Mouse (Mus musculus) adrenal gland, postnatal 10 days (tissue): ENCODE results near the gene Ncaph. TPM values are rescaled to one million over a fixed set of nuclear protein-coding genes. Genes with fewer than 3 reads are reported as not detected.
A peak's percentile ranks its signal among the peaks of the same experiment; 100 is the strongest.
"Not testable (repeated sequence)": the region's sequence is repeated elsewhere in the genome, so short reads cannot be mapped to it uniquely, and the experiment has no call there.

ENCODE experiments used
- DNase-seq: peaks from one replicate; pipeline ENCODE4 v3.0.0; 2021; ENCODE audit warnings: mixed read lengths
- total RNA-seq, 2 experiments: library from RNA; stranded (reverse); gene quantifications; 2 replicates each; pipeline ENCODE4 v1.2.3; 2021

The Ncaph gene
- total RNA-seq, 2 experiments from 2014 or later = 15.8 to 18.3 TPM

DNA sequence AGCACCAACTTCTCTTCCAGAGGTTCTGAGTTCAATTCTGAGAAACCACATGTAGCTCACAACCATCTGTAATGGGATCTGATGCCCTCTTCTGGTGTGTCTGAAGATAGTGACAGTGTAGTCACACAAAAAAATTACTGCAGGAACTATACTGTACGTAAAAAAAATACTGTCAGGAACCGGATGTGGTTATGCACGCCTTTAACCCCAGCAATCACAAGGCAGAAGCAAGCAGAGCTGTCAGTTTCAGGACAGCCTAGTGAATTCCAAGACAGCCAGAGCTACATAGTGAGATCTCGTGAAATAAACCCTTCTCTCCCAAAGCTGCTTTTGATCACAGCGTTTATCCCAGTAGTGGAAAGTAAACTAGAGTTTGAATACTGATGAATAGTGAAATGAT lies 47.5 kb downstream of the Ncaph start:
- DNase-seq = no peak

- DNase-seq = no peak
Observed at GRCm38 (mm10) chr2:127080591-127081218, 53.0 kb downstream of the Ncaph start.

- DNase-seq = no peak
Observed at GRCm38 (mm10) chr2:127079881-127080590, 53.7 kb downstream of the Ncaph start.

DNA sequence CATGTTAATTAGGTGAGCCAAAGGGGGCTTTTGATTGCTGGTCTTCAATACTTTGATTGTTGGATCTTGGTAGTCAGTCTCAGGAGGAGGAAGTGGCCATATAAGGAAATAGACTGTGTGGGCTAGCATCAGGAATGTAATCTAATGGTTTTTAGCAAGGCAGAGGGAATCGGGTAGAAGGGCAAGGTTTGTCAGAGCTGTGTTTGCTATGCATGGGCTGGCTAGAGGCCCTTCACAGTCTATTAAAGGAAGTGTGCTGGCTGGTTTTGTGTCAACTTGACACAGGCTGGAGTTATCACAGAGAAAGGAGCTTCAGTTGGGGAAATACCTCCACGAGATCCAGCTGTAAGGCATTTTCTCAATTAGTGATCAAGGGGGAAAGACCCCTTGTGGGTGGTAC lies 54.7 kb downstream of the Ncaph start:
- not testable (repeated sequence) for DNase-seq

- no peak for DNase-seq
Observed at GRCm38 (mm10) chr2:127077611-127078010, 56.1 kb downstream of the Ncaph start.

- DNase-seq = no peak
Observed at GRCm38 (mm10) chr2:127074116-127074515, 59.6 kb downstream of the Ncaph start.

DNA sequence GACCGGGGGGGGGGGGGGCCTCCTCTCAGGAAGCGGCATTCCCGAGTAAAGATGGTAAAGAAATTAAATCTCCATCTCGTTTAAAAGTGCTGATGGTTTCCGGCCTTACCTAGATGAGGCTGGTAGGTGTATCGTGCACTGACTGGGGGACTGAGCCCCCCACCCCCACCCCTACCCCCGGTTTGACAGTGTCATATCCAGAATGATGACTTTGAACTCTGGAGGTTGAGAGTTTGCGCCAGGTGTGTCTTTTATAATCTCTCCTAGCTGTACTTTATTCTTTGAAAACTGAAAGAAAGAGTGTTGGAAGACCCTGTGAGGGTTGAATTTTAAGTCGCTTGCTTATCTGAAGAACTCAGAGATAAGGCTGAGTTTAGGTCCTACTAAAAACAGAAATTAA lies 62.9 kb downstream of the Ncaph start:
- no peak for DNase-seq

DNA sequence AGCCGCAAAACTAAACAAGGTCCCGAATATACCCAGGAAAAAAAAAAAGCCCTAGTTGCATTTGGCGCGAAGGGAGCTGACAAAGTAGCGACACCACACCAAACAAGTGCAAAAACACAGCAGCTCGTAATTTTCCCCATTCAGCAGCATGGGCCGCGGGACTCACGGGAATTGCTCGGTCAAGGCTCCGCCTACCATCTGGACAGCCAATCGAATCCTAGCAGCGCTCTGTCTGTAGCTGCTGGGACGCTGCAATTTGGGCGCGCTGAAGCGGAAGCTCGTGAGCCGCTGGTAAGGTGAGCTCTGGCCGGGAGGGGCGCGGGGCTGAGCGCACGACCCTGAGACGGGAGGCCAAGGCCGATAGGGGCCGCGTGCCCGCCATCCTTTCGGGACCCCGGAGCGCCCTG lies 63.3 kb downstream of the Ncaph start, which contains the start of gene Blvra:
Gene Blvra (plus strand): TSS at position 231 of the 407 bp plus-strand sequence.
- peak; percentile 92 for DNase-seq

- DNase-seq = peak; percentile 10
Observed at GRCm38 (mm10) chr2:127069781-127070434, 63.8 kb downstream of the Ncaph start.

- no peak for DNase-seq
Observed at GRCm38 (mm10) chr2:127068806-127069205, 64.9 kb downstream of the Ncaph start.

GRCm38 (mm10) chr2:127061471-127061870 lies 72.3 kb downstream of the Ncaph start:
- DNase-seq = no peak

Other genes with a start within 250 kb of the Ncaph start
- 10 to 100 TPM; 60.4 to 67.2 TPM for gene Sppl2a, start 200.7 kb downstream of the Ncaph start, total RNA-seq
- 10 to 100 TPM in 1 of 2 experiments, 1 to 10 TPM in 1; 8.9 to 12.8 TPM for gene Ap4e1, start 125.2 kb downstream of the Ncaph start, total RNA-seq
- 10 to 100 TPM; 38.7 to 39.9 TPM for gene Blvra, start 63.3 kb downstream of the Ncaph start, total RNA-seq
- 10 to 100 TPM; 13.2 to 13.8 TPM for gene Itpripl1, start 9.5 kb upstream of the Ncaph start, total RNA-seq
- 1 to 10 TPM; 1.3 to 1.8 TPM for gene 1810024B03Rik, start 74.3 kb upstream of the Ncaph start, total RNA-seq
- gene Snrnp200, start 74.4 kb upstream of the Ncaph start, total RNA-seq = 10 to 100 TPM; 58.9 to 70.8 TPM
- gene Ciao1, start 113.9 kb upstream of the Ncaph start, total RNA-seq = 10 to 100 TPM; 85.9 to 93.7 TPM
- gene Tmem127, start 114.0 kb upstream of the Ncaph start, total RNA-seq = 10 to 100 TPM; 55.4 to 56.4 TPM
- gene Stard7, start 136.3 kb upstream of the Ncaph start, total RNA-seq = 100 to 1,000 TPM; 143 to 175 TPM
- gene Dusp2, start 202.2 kb upstream of the Ncaph start, total RNA-seq = 1 to 10 TPM; 4.2 to 5.5 TPM
- under 1 TPM in 1 of 2 experiments, not detected in 1; 0.21 TPM for gene Astl, start 204.7 kb upstream of the Ncaph start, total RNA-seq
- 1 to 10 TPM; 2.6 to 2.7 TPM for gene Adra2b, start 229.3 kb upstream of the Ncaph start, total RNA-seq